In genomic region chr11:31963993-31964392, GRCm38 (mm10) we compare ENCODE assay signal across 29 mouse cellular contexts. TPM values are rescaled to one million over a fixed set of nuclear protein-coding genes. Genes with fewer than 3 reads are reported as not detected.
DNase-seq lines count a peak whose midpoint lies in the region; ATAC-seq and TF ChIP-seq lines count a peak whose summit lies in the region.
"Had no signal": no experiment of that assay in that cellular context is flagged by ENCODE, and none has a peak within 500 bp of the region (broad histone marks: within the 10 kb centered on the region; RNA-seq: fewer than 3 reads in every experiment).

No protein-coding gene starts in this region.

- H3K4me3 ChIP-seq in testis, adult 2 months (ENCODE audit: control insufficient read depth, low read depth, low read length) = peak overlapping the region; percentile 55; the same call in 1 of the 2 replicates
- H3K4me3 ChIP-seq: embryonic facial prominence, embryonic 13.5 days; erythroblast, embryonic 14.5 days; forebrain, embryonic 12.5 days; forebrain, embryonic 15.5 days; heart, embryonic 12.5 days; heart, embryonic 15.5 days had no signal

- peak; percentile 53 to 65; a peak in 3 of 4 replicates for ATAC-seq in hematopoietic stem cell, adult 5-6 weeks (replicated peaks in 1 of 2; ENCODE audit: insufficient read depth in 1 of 2, low FRiP score in 2 of 2, low TSS enrichment in 1 of 2, low read depth in 1 of 2, poor library complexity in 2 of 2, severe bottlenecking in 2 of 2)
- ATAC-seq: CD4-positive, CD25-positive, alpha-beta regulatory T cell, adult 4 months; forebrain, embryonic 15.5 days; hindbrain, postnatal 0 days; inflammation-experienced regulatory T-cells, adult 6 months; intestine, embryonic 16.5 days had no signal

- H3K36me3 ChIP-seq in testis, adult 2 months (ENCODE audit: control insufficient read depth, insufficient read depth, low read length) = no peaks in the 10 kb centered on the region
- H3K36me3 ChIP-seq: embryonic facial prominence, embryonic 13.5 days; forebrain, embryonic 12.5 days; forebrain, embryonic 15.5 days; heart, embryonic 12.5 days; heart, embryonic 15.5 days had no signal

- H3K27me3 ChIP-seq in testis, adult 2 months (ENCODE audit: control insufficient read depth, insufficient read depth, low read length) = no peaks in the 10 kb centered on the region
- H3K27me3 ChIP-seq: embryonic facial prominence, embryonic 13.5 days; forebrain, embryonic 12.5 days; forebrain, embryonic 15.5 days; heart, embryonic 12.5 days; heart, embryonic 15.5 days had no signal

- no peak for TF ChIP-seq POLR2A in testis, adult 2 months (IDR thresholded peaks at IDR 0.05; ENCODE audit: control insufficient read depth, low read depth, low read length)

- H3K27ac ChIP-seq in testis, adult 2 months (ENCODE audit: control insufficient read depth, insufficient read depth, low read depth, low read length) = no peak overlapping the region
- H3K27ac ChIP-seq: embryonic facial prominence, embryonic 13.5 days; forebrain, embryonic 12.5 days; forebrain, embryonic 15.5 days; heart, embryonic 15.5 days; hindbrain, embryonic 14.5 days; hindbrain, postnatal 0 days had no signal

- H3K4me1 ChIP-seq in testis, adult 2 months (ENCODE audit: control insufficient read depth, insufficient read depth, low read length) = no peaks in the 10 kb centered on the region
- H3K4me1 ChIP-seq: heart, embryonic 12.5 days had no signal

- no peak for DNase-seq in testis, postnatal 14 days (ENCODE audit: low spot score)
- DNase-seq in 416B (ENCODE audit: low read depth) = peak; percentile 46
- peak; percentile 31 for DNase-seq in T-cell, adult 2 months (ENCODE audit: low spot score)
- no peak for DNase-seq in spleen, adult 12 weeks (ENCODE audit: low spot score)
- DNase-seq in heart, adult 8-10 months (ENCODE audit: low spot score) = no peak
- DNase-seq in adrenal gland, postnatal 4 days (ENCODE audit: low spot score in 2 of 2) = no peak
- DNase-seq: adrenal gland, postnatal 14 days; B cell, adult 2 months; cerebellum, adult 11-12 months; cerebellum, adult 8-10 months; cerebellum, postnatal 10 days; gastrocnemius, postnatal 36 days; heart, postnatal 10 days; heart, postnatal 36 days had no signal

- TF ChIP-seq CTCF in testis, adult 2 months (IDR thresholded peaks at IDR 0.05; ENCODE audit: control insufficient read depth, insufficient read depth, insufficient replicate concordance, low read depth, low read length) = no peak

RNA-seq across cellular contexts. Expression of gene 4930524B15Rik, which starts 1.4 kb away (rescaled TPM):
- 27.7 and 33.6 TPM in 2 replicates for polyA plus RNA-seq in testis, adult 2 months (2012; rRNA removed)
- total RNA-seq in hematopoietic stem cell, adult 5-6 weeks (2017) = not detected in 2 replicates
- total RNA-seq in heart, adult 8-10 months (2022) = not detected
- total RNA-seq in adrenal gland, postnatal 4 days (2021) = not detected
- total RNA-seq: adrenal gland, adult 18-20 months; adrenal gland, postnatal 14 days; gastrocnemius, adult 8-10 months; gastrocnemius, postnatal 36 days; heart, postnatal 10 days; heart, postnatal 36 days had no signal
- polyA plus RNA-seq: CD4-positive, CD25-positive, alpha-beta regulatory T cell, adult 4 months; erythroblast, embryonic 14.5 days; inflammation-experienced regulatory T-cells, adult 6 months; intestine, embryonic 16.5 days had no signal

RNA-seq across cellular contexts. Expression of gene Nsg2, which starts 36.3 kb away (rescaled TPM):
- 0.07 and 0.10 TPM in 2 replicates for polyA plus RNA-seq in testis, adult 2 months (2012; rRNA removed)
- total RNA-seq in hematopoietic stem cell, adult 5-6 weeks (2017) = 5.5 and 6.0 TPM in 2 replicates
- 1 to 10 TPM in 2 of 4 experiments, under 1 TPM in 2; 0.60 to 1.1 (median 0.89) TPM for total RNA-seq in heart, adult 8-10 months (2022)
- 10 to 100 TPM; 58.2 to 64.7 TPM for total RNA-seq in adrenal gland, postnatal 4 days (2021)
- polyA plus RNA-seq: erythroblast, embryonic 14.5 days had no signal

Comparison
In these comparisons a context has a peak if more than half of its experiments do, and no peak if none do; other contexts are left out.
1. DNase-seq: peak in 416B (single experiment) and T-cell, adult 2 months (single experiment); none in testis, postnatal 14 days (single experiment), spleen, adult 12 weeks (single experiment), heart, adult 8-10 months (single experiment) and adrenal gland, postnatal 4 days (0 of 2).